Mouse (Mus musculus) kidney, embryonic 14.5 days (tissue): ENCODE data around the gene Clns1a. TPM values are rescaled to one million over a fixed set of nuclear protein-coding genes. Genes with fewer than 3 reads are reported as not detected.
A peak's percentile ranks its signal among the peaks of the same experiment; 100 is the strongest.

Source experiments
- ATAC-seq: fragments of 200-750 bp; cut with Nextera tagmentation; 2 replicates; pipeline ENCODE4 v1.8.0; 2017; ENCODE audit warnings: moderate number of reproducible peaks, mild to moderate bottlenecking, moderate TSS enrichment, moderate library complexity; ENCODE audit not compliant: low FRiP score, low TSS enrichment
- H3K27ac ChIP-seq: fragments of 300-500 bp; sonication (generic); 2 replicates; pipeline ENCODE4 v1.5.1; 2014; ENCODE audit warnings: low read depth, mild to moderate bottlenecking, low read length, moderate library complexity, mixed read lengths
- H3K27me3 ChIP-seq: fragments of 300-500 bp; sonication (generic); 2 replicates; pipeline ENCODE4 v1.6.1; 2014; ENCODE audit warnings: mild to moderate bottlenecking, low read length; ENCODE audit not compliant: control insufficient read depth, insufficient read depth
- H3K36me3 ChIP-seq: fragments of 300-500 bp; sonication (generic); 2 replicates; pipeline ENCODE4 v1.6.1; 2014; ENCODE audit warnings: low read length, mixed read lengths; ENCODE audit not compliant: control insufficient read depth, insufficient read depth
- H3K4me1 ChIP-seq: fragments of 300-500 bp; sonication (generic); 2 replicates; pipeline ENCODE4 v1.6.1; 2014; ENCODE audit warnings: low read length, mixed read lengths; ENCODE audit not compliant: control insufficient read depth, insufficient read depth
- H3K4me2 ChIP-seq: fragments of 300-500 bp; sonication (generic); replicated peaks from 2 replicates; pipeline ENCODE4 v1.6.1; 2014; ENCODE audit warnings: low read depth, mild to moderate bottlenecking, low read length
- H3K4me3 ChIP-seq: fragments of 300-500 bp; sonication (generic); 2 replicates; pipeline ENCODE4 v1.5.1; 2014; ENCODE audit warnings: mild to moderate bottlenecking, low read length
- H3K9ac ChIP-seq: fragments of 300-500 bp; sonication (generic); 2 replicates; pipeline ENCODE4 v1.6.1; 2014; ENCODE audit warnings: low read depth, mild to moderate bottlenecking, low read length, moderate library complexity
- H3K9me3 ChIP-seq: fragments of 300-500 bp; sonication (generic); 2 replicates; pipeline ENCODE4 v1.6.1; 2016; ENCODE audit warnings: low read length; ENCODE audit not compliant: control insufficient read depth
- WGBS: fragments of 180-500 bp; shearing (Covaris S2); extraction: QIAGEN DNeasy Blood & Tissue Kit; methylation state at CpG from one replicate; pipeline ENCODE4 v1.1.7; 2014; 5-methylcytosine and 5-hydroxymethylcytosine counted together
- polyA plus RNA-seq: library from polyadenylated mRNA; unstranded; fragments of >200 nt; fragmentation: Nextera tagmentation; extraction: Ambion mirVana; gene quantifications from 2 replicates; pipeline ENCODE4 v1.2.1, GENCODE M21; 2014

The Clns1a gene
- polyA plus RNA-seq, 1 experiment from 2014 or later = 238 TPM

- no peaks in the 10 kb centered on the region for H3K9me3 ChIP-seq
- H3K4me1 ChIP-seq = peaks cover 4% of the 10 kb centered on the region
- 77% methylated on average over 8 of the region's 8 CpGs for WGBS
- H3K27ac ChIP-seq = no peak overlapping the region
- no peak for ATAC-seq
- no peaks in the 10 kb centered on the region for H3K36me3 ChIP-seq
- no peaks in the 10 kb centered on the region for H3K27me3 ChIP-seq
- no peak overlapping the region for H3K4me3 ChIP-seq
- H3K9ac ChIP-seq = no peak overlapping the region
- H3K4me2 ChIP-seq = no peak overlapping the region
Observed at GRCm38 (mm10) chr7:97735021-97735420, 38.6 kb downstream of the Clns1a start.

DNA sequence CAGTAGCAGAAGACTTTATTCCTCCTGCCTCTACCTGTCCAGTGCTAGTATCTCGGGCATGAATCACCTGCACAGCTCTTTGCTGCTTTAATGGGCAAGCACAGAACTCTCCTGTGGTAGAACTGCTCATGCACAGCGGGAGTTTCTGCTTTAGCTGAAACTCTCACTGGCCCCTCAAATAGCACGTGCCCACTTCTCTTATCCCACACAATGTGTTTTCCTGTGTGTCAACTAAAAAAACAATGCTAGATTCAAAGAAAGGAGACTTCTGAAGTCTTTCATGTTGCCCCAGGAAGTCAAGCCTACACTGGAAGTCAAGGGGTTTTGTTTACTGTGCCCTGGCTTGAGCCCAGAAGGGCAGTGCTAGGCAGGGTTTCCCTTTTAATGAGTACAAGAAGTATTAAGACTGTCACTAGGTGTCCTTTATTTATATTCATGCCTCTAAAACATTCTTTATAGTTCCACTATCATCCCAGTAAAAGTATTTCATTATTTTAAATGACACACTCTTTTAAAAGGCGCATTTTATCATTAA, 39.5 kb downstream of the Clns1a start:
- 30% methylated on average over 4 of the region's 4 CpGs for WGBS
- no peaks in the 10 kb centered on the region for H3K27me3 ChIP-seq
- no peak overlapping the region for H3K27ac ChIP-seq
- H3K9ac ChIP-seq = no peak overlapping the region
- H3K36me3 ChIP-seq = no peaks in the 10 kb centered on the region
- H3K4me3 ChIP-seq = no peak overlapping the region
- peaks cover 4% of the 10 kb centered on the region for H3K4me1 ChIP-seq
- ATAC-seq = no peak
- no peak overlapping the region; the same call in 1 of the 2 replicates for H3K4me2 ChIP-seq
- H3K9me3 ChIP-seq = no peaks in the 10 kb centered on the region

DNA sequence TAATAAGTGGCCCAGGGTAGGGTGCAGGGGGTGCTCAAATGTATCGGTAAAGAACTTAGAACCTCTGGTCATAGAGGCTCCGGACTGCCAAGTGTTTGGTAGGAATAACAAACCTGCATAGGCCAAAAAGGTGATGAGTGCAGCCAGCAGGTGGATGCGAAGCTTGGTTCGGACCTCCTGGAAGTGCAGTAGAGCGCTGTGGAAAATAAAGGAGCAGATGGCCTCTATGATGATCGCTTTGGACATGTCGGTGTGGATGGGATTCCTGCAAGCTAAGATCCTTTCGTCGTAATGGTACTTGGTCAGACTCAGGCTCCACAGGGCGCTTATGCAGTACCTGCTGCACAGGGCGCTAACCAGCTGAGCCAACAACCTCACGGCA, 40.8 kb downstream of the Clns1a start:
- H3K9ac ChIP-seq = peak overlapping the region; percentile 64
- H3K4me1 ChIP-seq = peaks cover 4% of the 10 kb centered on the region
- peak overlapping the region; percentile 91 for H3K4me2 ChIP-seq
- H3K27ac ChIP-seq = no peak overlapping the region
- WGBS = 10% methylated on average over 12 of the region's 12 CpGs
- ATAC-seq = no peak
- no peaks in the 10 kb centered on the region for H3K9me3 ChIP-seq
- H3K4me3 ChIP-seq = peak overlapping the region; percentile 63
- H3K36me3 ChIP-seq = no peaks in the 10 kb centered on the region
- H3K27me3 ChIP-seq = no peaks in the 10 kb centered on the region

GRCm38 (mm10) chr7:97737638-97738456, 41.4 kb downstream of the Clns1a start, which contains the start of gene Aqp11:
Aqp11 (minus strand) TSS chr7:97738289.
- peak; percentile 95 for ATAC-seq
- peak within 1 kb of the TSS; percentile 63 for H3K4me3 ChIP-seq
- H3K4me2 ChIP-seq = peak within 1 kb of the TSS; percentile 91
- no peaks in the 10 kb centered on the region for H3K9me3 ChIP-seq
- H3K27me3 ChIP-seq = no peaks in the 10 kb centered on the region
- no peak within 1 kb of the TSS for H3K27ac ChIP-seq
- WGBS = under 1% methylated on average over 55 of the region's 64 CpGs
- H3K36me3 ChIP-seq = no peaks in the 10 kb centered on the region
- peaks cover 4% of the 10 kb centered on the region for H3K4me1 ChIP-seq
- peak within 1 kb of the TSS; percentile 64 for H3K9ac ChIP-seq

DNA sequence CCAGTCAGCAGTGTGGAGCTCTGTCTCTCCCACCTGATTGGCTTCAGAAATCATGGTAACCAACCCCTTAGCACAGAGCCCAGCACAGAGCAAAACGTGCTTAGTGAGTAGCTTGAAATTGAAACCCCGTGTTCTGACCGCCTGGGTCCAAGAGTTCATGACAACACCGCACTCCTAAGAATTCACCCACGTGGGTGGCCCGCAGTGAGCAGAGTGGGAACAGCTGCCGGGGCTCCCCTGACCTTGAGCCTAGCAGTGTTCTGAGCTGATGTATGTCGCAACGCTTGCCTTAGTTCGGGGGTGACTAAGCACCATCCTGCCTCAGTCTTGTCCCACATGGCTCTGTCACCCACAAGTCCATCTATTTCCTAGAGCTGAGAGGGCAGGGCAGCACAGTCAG, 44.5 kb downstream of the Clns1a start:
- Histone ChIP-seq H3K4me1 (peaks cover 2% of the 10 kb centered on the region), H3K9ac (no peak overlapping the region), H3K27me3 (no peaks in the 10 kb centered on the region), H3K4me3 (no peak overlapping the region), H3K27ac (no peak overlapping the region), H3K36me3 (no peaks in the 10 kb centered on the region), H3K9me3 (no peaks in the 10 kb centered on the region), H3K4me2 (no peak overlapping the region)
- no peak for ATAC-seq
- 32% methylated on average over 10 of the region's 10 CpGs for WGBS

- H3K27me3 ChIP-seq = no peaks in the 10 kb centered on the region
- H3K9me3 ChIP-seq = no peaks in the 10 kb centered on the region
- H3K4me1 ChIP-seq = no peaks in the 10 kb centered on the region; the same call in 1 of the 2 replicates
- H3K4me2 ChIP-seq = no peak overlapping the region
- H3K9ac ChIP-seq = no peak overlapping the region
- no peak overlapping the region for H3K4me3 ChIP-seq
- WGBS = 51% methylated on average over 1 of the region's 1 CpGs
- H3K36me3 ChIP-seq = no peaks in the 10 kb centered on the region
- no peak for ATAC-seq
- H3K27ac ChIP-seq = no peak overlapping the region
Observed at GRCm38 (mm10) chr7:97741756-97742291, 45.4 kb downstream of the Clns1a start.

DNA sequence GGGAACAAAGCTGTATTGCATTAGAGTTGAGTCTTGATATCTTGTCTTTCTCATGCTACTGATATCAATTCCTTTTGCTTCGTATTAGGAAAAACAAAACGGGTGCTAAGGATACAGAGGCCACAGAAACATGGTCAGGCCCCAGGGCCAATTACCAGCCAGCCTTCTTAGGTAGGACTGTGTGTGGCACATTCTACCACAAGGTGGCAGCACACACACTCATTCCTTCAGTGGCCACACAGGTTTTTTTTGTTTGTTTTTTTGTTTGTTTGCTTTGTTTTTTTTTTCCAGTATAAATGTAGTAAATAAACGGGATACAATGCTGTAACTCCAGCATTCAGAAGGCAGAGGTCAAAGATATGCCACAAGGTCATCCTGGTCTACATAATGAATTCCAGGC, 48.9 kb downstream of the Clns1a start:
- Histone ChIP-seq H3K36me3 (no peaks in the 10 kb centered on the region), H3K27ac (no peak overlapping the region), H3K4me1 (no peaks in the 10 kb centered on the region), H3K4me2 (no peak overlapping the region), H3K9me3 (no peaks in the 10 kb centered on the region), H3K27me3 (no peaks in the 10 kb centered on the region), H3K9ac (no peak overlapping the region), H3K4me3 (no peak overlapping the region)
- 13% methylated on average over 3 of the region's 3 CpGs for WGBS
- ATAC-seq = no peak

- no peak overlapping the region for H3K4me3 ChIP-seq
- H3K4me1 ChIP-seq = no peaks in the 10 kb centered on the region
- H3K36me3 ChIP-seq = no peaks in the 10 kb centered on the region
- no peaks in the 10 kb centered on the region for H3K9me3 ChIP-seq
- no peak overlapping the region for H3K4me2 ChIP-seq
- H3K27ac ChIP-seq = no peak overlapping the region
- no peak overlapping the region for H3K9ac ChIP-seq
- H3K27me3 ChIP-seq = no peaks in the 10 kb centered on the region
- ATAC-seq = no peak
- WGBS = 81% methylated on average over 4 of the region's 4 CpGs
Observed at GRCm38 (mm10) chr7:97747176-97747707, 50.8 kb downstream of the Clns1a start.
